Mouse (Mus musculus) CH12.LX (cell line): ENCODE data around the gene Sec31a. TPM values are rescaled to one million over a fixed set of nuclear protein-coding genes. Genes with fewer than 3 reads are reported as not detected.

Source experiments
- DNase-seq: peaks from one replicate; pipeline ENCODE4 v3.0.0-alpha.2; 2013; ENCODE audit errors: extremely low read depth
- H3K27ac ChIP-seq: 2 replicates; pipeline ENCODE4 v1.5.1; 2012; ENCODE audit warnings: low read depth, mild to moderate bottlenecking, control low read depth, moderate library complexity; ENCODE audit not compliant: insufficient read depth
- H3K27me3 ChIP-seq: replicated peaks from 2 replicates; pipeline ENCODE3; 2012; ENCODE audit warnings: inconsistent platforms
- H3K36me3 ChIP-seq, 2 experiments: replicated peaks in 1 of 2; 2 replicates each; pipeline versions ENCODE3 to v1.6.1; 2012; ENCODE audit warnings: inconsistent platforms in 1 of 2, low read length in 1 of 2, mild to moderate bottlenecking in 1 of 2, mixed read lengths in 1 of 2, moderate library complexity in 1 of 2; ENCODE audit not compliant: control insufficient read depth in 1 of 2, insufficient read depth in 1 of 2
- H3K4me1 ChIP-seq, 2 experiments: 2 replicates each; pipeline ENCODE4 v1.6.1; 2012; ENCODE audit warnings: inconsistent platforms in 1 of 2, moderate library complexity in 1 of 2; ENCODE audit not compliant: insufficient read depth in 2 of 2, control insufficient read depth in 1 of 2
- H3K4me2 ChIP-seq: 2 replicates; pipeline ENCODE4 v1.6.1; 2012; ENCODE audit warnings: low read depth, mild to moderate bottlenecking, control low read depth; ENCODE audit not compliant: poor library complexity, insufficient read depth, severe bottlenecking
- H3K4me3 ChIP-seq, 3 experiments: fragments of 150-350 bp in 1 of 3; sonication (generic) in 1 of 3; replicated peaks in 1 of 3; 2 replicates each; pipeline versions ENCODE3 to v1.5.1; 2011 to 2012; ENCODE audit warnings: low read depth in 2 of 3, low read length in 2 of 3, mild to moderate bottlenecking in 2 of 3, moderate library complexity in 2 of 3, control low read depth in 1 of 3, improper control_type of control experiment in 1 of 3, inconsistent platforms in 1 of 3, mixed read lengths in 1 of 3; ENCODE audit not compliant: poor library complexity in 1 of 3
- H3K79me2 ChIP-seq: replicated peaks from 2 replicates; pipeline ENCODE4 v1.6.1; 2012; ENCODE audit warnings: mild to moderate bottlenecking, moderate library complexity; ENCODE audit not compliant: control insufficient read depth, poor library complexity, insufficient read depth, severe bottlenecking; ENCODE audit errors: extremely low read depth
- H3K9ac ChIP-seq: 2 replicates; pipeline ENCODE4 v1.6.1; 2012; ENCODE audit warnings: low read depth, mild to moderate bottlenecking, control low read depth, moderate library complexity; ENCODE audit not compliant: insufficient read depth
- H3K9me3 ChIP-seq: replicated peaks from 2 replicates; pipeline ENCODE3; 2012; ENCODE audit warnings: low read length, inconsistent platforms, mixed read lengths
- BHLHE40 ChIP-seq: IDR thresholded peaks from 2 replicates; pipeline ENCODE4 v1.6.1; 2011; ENCODE audit warnings: mild to moderate bottlenecking, low read depth, low read length, improper control_type of control experiment
- CHD1 ChIP-seq: IDR thresholded peaks from 2 replicates; pipeline ENCODE4 v1.6.1; 2012; ENCODE audit warnings: low read depth, low read length, improper control_type of control experiment, inconsistent platforms
- CTCF ChIP-seq, 2 experiments: IDR thresholded peaks in 1 of 2; conservative IDR thresholded peaks in 1 of 2; 2 replicates each; pipeline ENCODE4 v1.5.1; 2011 to 2012; ENCODE audit warnings: low read depth in 2 of 2, low read length in 2 of 2, improper control_type of control experiment in 1 of 2, inconsistent platforms in 1 of 2, mild to moderate bottlenecking in 1 of 2, moderate library complexity in 1 of 2
- ELF1 ChIP-seq: IDR thresholded peaks from 2 replicates; pipeline ENCODE4 v1.6.1; 2014; ENCODE audit warnings: low read depth, mild to moderate bottlenecking, inconsistent platforms, low read length, improper control_type of control experiment
- MAX ChIP-seq: IDR thresholded peaks from 2 replicates; pipeline ENCODE4 v1.6.1; 2011; ENCODE audit warnings: low read length, improper control_type of control experiment
- MEF2A ChIP-seq: IDR thresholded peaks from 2 replicates; pipeline ENCODE4 v1.6.1; 2014; ENCODE audit warnings: low read depth, mild to moderate bottlenecking, inconsistent platforms, low read length, improper control_type of control experiment, borderline replicate concordance
- MYC ChIP-seq: IDR thresholded peaks from 2 replicates; pipeline ENCODE4 v1.6.1; 2011; ENCODE audit warnings: low read depth, mild to moderate bottlenecking, improper control_type of control experiment, low read length
- POLR2A ChIP-seq: IDR thresholded peaks from 2 replicates; pipeline ENCODE4 v1.6.1; 2011; ENCODE audit warnings: low read depth, mild to moderate bottlenecking, improper control_type of control experiment, low read length
- POLR2AphosphoS2 ChIP-seq: IDR thresholded peaks from 2 replicates; pipeline ENCODE4 v1.6.1; 2011; ENCODE audit warnings: low read depth, low read length, improper control_type of control experiment
- RAD21 ChIP-seq: IDR thresholded peaks from 2 replicates; pipeline ENCODE4 v1.6.1; 2011; ENCODE audit warnings: low read depth, mild to moderate bottlenecking, low read length, improper control_type of control experiment, moderate library complexity
- UBTF ChIP-seq: IDR thresholded peaks from 2 replicates; pipeline ENCODE4 v1.6.1; 2012; ENCODE audit warnings: low read depth, mild to moderate bottlenecking, inconsistent platforms, low read length, improper control_type of control experiment, moderate library complexity
- ZC3H11A ChIP-seq: IDR thresholded peaks from 2 replicates; pipeline ENCODE4 v1.6.1; 2012; ENCODE audit warnings: low read depth, mild to moderate bottlenecking, inconsistent platforms, low read length, improper control_type of control experiment
- dilution Hi-C: fragments of 300-500 bp; cut with MboI; formaldehyde crosslinking; loops from 2 replicates; pipeline ENCODE4 v1.14.3; 2020; ENCODE audit warnings: low sequenced_read_pairs; ENCODE audit not compliant: extremely low pct_unique_long_range_greater_than_20kb, extremely low pct_ligation_motif_present
- in situ Hi-C: fragments of 300-500 bp; cut with MboI; formaldehyde crosslinking; loops from 3 replicates; pipeline ENCODE4 v1.14.3; 2019; ENCODE audit warnings: low sequenced_read_pairs, low pct_ligation_motif_present, low pct_unique_long_range_greater_than_20kb, mixed read lengths
- polyA plus RNA-seq: library from polyadenylated mRNA; unstranded; fragments of >175 nt; gene quantifications from 2 replicates; pipeline ENCODE4 v1.2.1, GENCODE M21; 2012; ENCODE audit warnings: low read depth; ENCODE audit not compliant: insufficient read length
- total RNA-seq, 2 experiments: library from RNA; depleted of rRNA; stranded (reverse); fragments of 300-350 nt in 1 of 2; fragments of >200 nt in 1 of 2; gene quantifications; 2 replicates each; pipeline ENCODE4 v1.2.3; 2012 to 2014

Gene Sec31a
- total and polyA plus RNA-seq, 3 experiments: 48.5 to 161 (median 52.2) TPM

DNA sequence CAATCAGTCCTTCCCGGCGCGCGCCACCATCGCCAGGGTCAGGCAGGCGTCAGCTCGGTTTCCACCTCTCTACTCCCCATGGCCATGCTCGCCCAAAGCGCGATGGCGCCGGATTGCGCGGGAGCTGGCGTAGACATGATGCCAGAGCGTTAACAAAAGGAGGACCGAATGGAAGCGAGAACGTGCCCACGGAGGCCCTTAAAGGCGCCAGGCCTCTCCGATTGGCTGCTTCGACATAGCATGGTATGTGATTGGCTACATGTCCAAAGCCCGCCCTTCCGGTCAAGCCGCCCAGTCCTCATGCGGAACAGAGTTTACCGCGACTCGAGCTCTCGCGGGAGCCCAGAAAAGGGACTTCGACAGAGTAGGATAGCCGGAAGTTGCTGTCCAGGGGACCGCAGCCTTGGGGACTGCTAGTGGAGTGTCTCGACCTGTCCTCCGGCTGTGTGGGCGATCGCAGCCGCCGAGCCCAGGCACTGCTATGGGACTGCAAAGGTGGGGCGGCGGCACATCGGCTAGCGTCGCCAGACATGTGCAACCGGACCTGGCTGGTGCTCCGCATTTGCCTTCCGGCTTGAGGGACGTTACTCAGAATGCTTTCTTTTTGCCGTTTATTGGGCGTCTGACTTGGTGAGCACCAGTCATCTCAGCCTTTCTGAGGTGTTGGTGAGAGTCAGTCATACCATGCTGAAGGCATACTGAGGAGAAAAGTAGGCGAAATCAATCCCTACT, 13.5 kb upstream of the Sec31a start (continued):
- peak; percentile 98 for TF ChIP-seq POLR2AphosphoS2
- peak; percentile 87 for TF ChIP-seq BHLHE40
- TF ChIP-seq UBTF: no peak
- TF ChIP-seq MYC: peak; percentile 99
- no peak for TF ChIP-seq CTCF (conservative IDR thresholded peaks at IDR 0.05 in 1 of 2, IDR thresholded peaks at IDR 0.05 in 1 of 2; ENCODE audit: low read depth in 2 of 2, low read length in 2 of 2)

DNA sequence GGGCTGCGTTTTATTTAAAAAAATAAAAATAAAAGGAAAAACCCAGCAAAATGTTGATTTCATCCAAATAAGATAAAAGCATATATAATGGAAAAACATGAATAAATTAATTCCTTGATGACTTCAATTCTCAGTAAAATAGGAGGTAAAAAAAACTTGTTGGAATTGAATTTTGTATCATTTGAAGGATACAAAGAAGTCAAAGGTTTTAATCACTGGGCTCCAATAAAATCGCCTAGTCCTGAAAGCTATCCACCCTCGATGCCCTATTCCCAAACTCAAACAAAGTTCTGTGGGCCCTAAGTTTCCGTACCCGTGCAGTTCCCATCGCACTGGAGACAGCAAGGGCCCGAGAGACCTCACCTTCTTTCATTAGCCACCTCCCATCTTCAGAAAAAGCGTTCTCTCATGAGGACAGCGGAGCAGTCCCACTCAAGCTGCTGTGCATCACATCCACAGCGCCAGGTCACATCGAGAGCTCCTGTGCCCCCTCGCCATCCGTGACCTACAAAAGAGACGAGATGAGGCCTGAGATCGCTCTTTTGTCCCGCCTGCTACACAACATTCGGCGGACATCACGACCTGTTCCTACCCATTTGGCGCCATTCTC, 12.8 kb upstream of the Sec31a start:
- dilution Hi-C loops (no loop called here), in situ Hi-C loops (no loop called here)
- H3K4me1 ChIP-seq: peaks cover 6 to 39% of the 10 kb centered on the region in 2 experiments
- peak overlapping the region; percentile 81 for H3K27ac ChIP-seq
- no peaks in the 10 kb centered on the region for H3K27me3 ChIP-seq
- H3K36me3 ChIP-seq: peaks cover 37 to 48% of the 10 kb centered on the region in 2 experiments
- H3K9me3 ChIP-seq: no peaks in the 10 kb centered on the region
- peak overlapping the region; percentile 97 for H3K4me2 ChIP-seq
- peak; percentile 56 for DNase-seq
- TF ChIP-seq MAX: no peak
- TF ChIP-seq CHD1: peak; percentile 56; the same call in 1 of the 2 replicates
- TF ChIP-seq UBTF: no peak
- no peak for TF ChIP-seq ELF1
- peak overlapping the region; percentile 83 to 96 (median 85) for H3K4me3 ChIP-seq
- H3K9ac ChIP-seq: peak overlapping the region; percentile 50
- H3K79me2 ChIP-seq: peaks cover 59% of the 10 kb centered on the region

DNA sequence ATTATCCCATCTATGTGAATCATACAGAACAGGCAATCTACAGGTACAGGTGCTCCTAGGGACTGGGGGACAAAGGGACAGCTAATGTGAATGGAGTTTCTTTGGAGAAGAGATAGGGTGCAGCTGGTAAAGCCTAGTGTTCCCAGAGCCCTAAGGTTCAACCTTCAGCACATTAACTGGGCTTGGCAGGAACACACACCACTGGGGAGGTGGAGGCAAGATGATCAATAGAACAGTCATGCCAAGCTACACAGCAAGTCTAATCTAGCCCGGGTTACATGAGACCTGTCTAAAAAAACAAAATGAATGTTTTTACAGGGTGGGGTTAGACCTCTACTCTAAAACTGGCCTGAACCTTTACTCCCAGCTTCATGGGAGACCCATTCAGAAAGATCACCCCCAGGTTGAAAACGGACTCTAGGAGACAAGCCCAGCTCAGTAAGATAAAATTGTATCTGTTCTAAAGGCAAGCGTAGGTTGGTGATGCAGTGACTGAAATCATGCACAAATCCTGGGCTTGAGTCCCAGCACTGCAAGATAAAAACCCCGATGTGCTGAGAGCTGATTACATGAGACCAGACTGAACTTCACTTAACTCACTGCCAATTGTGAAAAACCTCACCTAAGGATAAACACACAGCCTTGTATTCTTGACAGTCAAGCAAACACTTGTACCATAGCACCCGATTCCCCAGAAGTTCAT, 12.1 kb upstream of the Sec31a start:
- dilution Hi-C loops (no loop called here), in situ Hi-C loops (no loop called here)
- Histone ChIP-seq H3K9me3 (no peaks in the 10 kb centered on the region), H3K4me1 (peaks cover 11 to 46% of the 10 kb centered on the region in 2 experiments), H3K9ac (peak overlapping the region; percentile 50), H3K36me3 (peaks cover 44 to 51% of the 10 kb centered on the region in 2 experiments), H3K79me2 (peaks cover 65% of the 10 kb centered on the region), H3K27ac (0 out of 2 replicates have a peak overlapping the region, but pooled peaks have one; percentile 2), H3K4me2 (peak overlapping the region; percentile 97), H3K27me3 (no peaks in the 10 kb centered on the region), H3K4me3 (peak overlapping the region; percentile 75 to 96 (median 85))
- no peak for DNase-seq
- no peak for TF ChIP-seq RAD21
- TF ChIP-seq POLR2A: no peak; the same call in 1 of the 2 replicates
- no peak for TF ChIP-seq ZC3H11A
- TF ChIP-seq MEF2A: no peak
